Mouse (Mus musculus) kidney, adult 2 months (tissue): ENCODE measurements around the gene Chml.

Experiments
- CTCF ChIP-seq: fragments of 200-500 bp; conservative IDR thresholded peaks from 2 replicates; pipeline ENCODE4 v1.5.1; 2011; ENCODE audit warnings: low read depth, mild to moderate bottlenecking, control low read depth, low read length, moderate library complexity, mixed read lengths; ENCODE audit not compliant: insufficient read depth, insufficient read length
- POLR2A ChIP-seq: fragments of 200-500 bp; IDR thresholded peaks from one replicate; pipeline ENCODE4 v1.6.1; 2011; ENCODE audit warnings: low read depth, low read length, control low read depth

DNA sequence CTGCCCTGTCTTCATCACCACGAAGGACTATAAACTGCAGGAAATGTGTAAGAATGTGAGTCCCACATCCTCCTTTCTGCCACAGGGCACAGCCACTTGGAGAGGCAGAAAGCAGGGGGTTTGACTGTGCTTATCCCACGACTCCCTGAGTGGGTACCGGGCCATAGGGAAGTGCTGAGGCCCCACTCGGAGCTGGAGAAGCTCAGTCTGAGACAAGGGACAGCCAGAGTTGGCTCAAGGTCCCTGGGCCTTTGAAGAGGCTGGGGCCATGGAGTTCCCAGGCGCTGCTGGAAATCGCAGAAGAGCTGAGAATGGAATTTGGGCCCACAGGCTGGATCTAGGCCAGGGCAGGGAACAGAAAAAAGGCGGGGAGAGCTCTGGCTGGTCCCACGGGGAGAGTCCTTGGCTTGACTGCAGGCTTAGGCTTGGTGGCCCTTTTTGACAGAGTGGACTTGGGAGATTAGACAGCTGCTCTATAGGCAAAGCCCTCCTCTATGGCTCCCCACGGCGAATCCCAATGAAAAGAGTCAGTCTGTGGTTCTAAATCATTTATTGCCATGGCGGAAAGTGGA is 19.7 kb upstream of the Chml start:
- TF ChIP-seq CTCF, result no peak
- no peak for TF ChIP-seq POLR2A
